Mouse (Mus musculus): Measurements from ENCODE around the gene Acbd4. TPM values are rescaled to one million over a fixed set of nuclear protein-coding genes. Genes with fewer than 3 reads are reported as not detected.
A peak's percentile ranks its signal among the peaks of the same experiment; 100 is the strongest.

Acbd4 gene
- polyA plus RNA-seq, 1 experiment from 2014 or later, result 17.4 TPM

DNA sequence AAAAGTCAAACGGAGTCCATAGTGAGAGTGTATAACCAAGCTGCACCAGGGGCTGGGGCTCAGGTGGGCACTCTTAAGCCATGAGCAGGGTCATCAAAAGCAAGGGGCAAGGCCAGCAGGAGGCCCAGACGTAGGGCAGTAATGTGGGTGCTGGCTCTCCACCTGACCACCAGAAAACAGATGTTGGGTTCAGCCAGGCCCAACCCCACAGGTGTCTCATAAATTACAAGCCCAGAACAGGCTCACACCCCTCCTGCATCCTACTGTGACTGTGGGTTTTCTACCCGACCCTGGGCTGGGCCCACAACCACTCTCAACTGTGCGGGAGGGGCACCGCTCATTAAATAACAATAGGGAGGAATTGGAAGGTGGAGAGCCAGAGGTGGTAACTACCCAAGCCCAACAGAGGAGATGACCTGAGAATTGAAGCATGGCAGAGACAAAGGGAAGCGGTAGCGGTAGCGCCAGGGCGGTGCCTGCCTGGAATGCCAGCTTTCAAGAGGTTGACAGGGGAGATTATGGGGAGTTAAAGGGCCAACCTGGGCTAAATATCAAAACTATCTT, 6.3 kb upstream of the Acbd4 start:
- no peak overlapping the region for H3K4me2 ChIP-seq (replicated peaks)
- no peak overlapping the region for H3K9ac ChIP-seq
- H3K36me3 ChIP-seq, result no peaks in the 10 kb centered on the region
- 70% methylated on average over 9 of the region's 9 CpGs for WGBS
- no peaks in the 10 kb centered on the region for H3K9me3 ChIP-seq
- H3K4me1 ChIP-seq (replicated peaks), result peaks cover 21% of the 10 kb centered on the region
- no peaks in the 10 kb centered on the region for H3K27me3 ChIP-seq (replicated peaks)
- no peak for ATAC-seq
- H3K4me3 ChIP-seq (replicated peaks), result no peak overlapping the region
- 0 out of 2 replicates have a peak overlapping the region, but pooled peaks have one; percentile 14 for H3K27ac ChIP-seq

GRCm38 (mm10) chr11:103095801-103096200, 5.7 kb upstream of the Acbd4 start:
- no peaks in the 10 kb centered on the region for H3K36me3 ChIP-seq
- H3K9ac ChIP-seq, result no peak overlapping the region
- H3K4me2 ChIP-seq (replicated peaks), result no peak overlapping the region
- no peak for ATAC-seq
- H3K9me3 ChIP-seq, result no peaks in the 10 kb centered on the region
- H3K4me3 ChIP-seq (replicated peaks), result no peak overlapping the region
- H3K27me3 ChIP-seq (replicated peaks), result 0 out of 2 replicates have a peak, but pooled peaks cover 3% of the 10 kb centered on the region
- 83% methylated on average over 6 of the region's 6 CpGs for WGBS
- no peak overlapping the region for H3K27ac ChIP-seq
- H3K4me1 ChIP-seq (replicated peaks), result peaks cover 21% of the 10 kb centered on the region

GRCm38 (mm10) chr11:103096979-103097894, 4.2 kb upstream of the Acbd4 start:
- H3K27me3 ChIP-seq (replicated peaks), result peaks cover 9% of the 10 kb centered on the region; the same call in 1 of the 2 replicates
- 0 out of 2 replicates have a peak, but pooled peaks have one; percentile 11 for ATAC-seq
- no peaks in the 10 kb centered on the region for H3K9me3 ChIP-seq
- H3K4me3 ChIP-seq (replicated peaks), result no peak overlapping the region
- peak overlapping the region; percentile 43 for H3K4me2 ChIP-seq (replicated peaks)
- peak overlapping the region; percentile 22; the same call in 1 of the 2 replicates for H3K27ac ChIP-seq
- H3K36me3 ChIP-seq, result no peaks in the 10 kb centered on the region
- H3K9ac ChIP-seq, result no peak overlapping the region
- WGBS, result 16% methylated on average over 22 of the region's 22 CpGs
- peaks cover 30% of the 10 kb centered on the region for H3K4me1 ChIP-seq (replicated peaks)

DNA sequence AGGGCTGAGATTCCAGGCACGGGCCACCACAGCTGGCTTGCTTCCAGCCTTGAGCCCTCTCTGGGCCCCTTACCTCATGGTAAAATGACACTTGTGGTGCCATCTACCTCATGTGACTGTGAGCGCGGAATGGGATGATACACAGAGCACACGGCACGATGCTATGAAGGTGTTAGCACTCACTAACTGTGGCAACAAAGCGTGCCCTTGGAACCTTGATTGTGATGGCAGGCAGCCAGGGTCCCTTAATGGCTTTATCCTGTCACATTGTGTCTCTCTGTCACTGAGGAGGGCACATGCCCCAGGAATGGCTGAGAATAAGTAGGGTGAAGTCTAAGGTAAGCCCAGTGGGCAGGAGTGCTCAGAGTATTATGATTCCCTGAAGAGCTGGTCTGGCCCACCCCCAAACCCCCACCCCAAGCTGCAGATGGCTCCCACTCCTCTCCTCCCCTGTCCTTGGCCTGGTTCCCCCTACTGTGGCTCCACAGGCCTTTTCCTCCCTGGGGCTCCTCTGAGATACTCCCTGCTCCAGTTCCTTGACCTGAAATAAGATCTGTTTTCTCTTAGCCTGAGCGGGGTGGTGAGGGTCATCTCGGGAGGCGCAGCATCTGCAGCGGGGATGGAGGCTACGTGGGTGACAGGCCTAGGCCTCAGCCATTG, 2.8 kb upstream of the Acbd4 start:
- H3K4me1 ChIP-seq (replicated peaks), result peaks cover 33% of the 10 kb centered on the region

GRCm38 (mm10) chr11:103099352-103099940, 2.0 kb upstream of the Acbd4 start:
- ATAC-seq, result no peak

More for the DNA sequence above, 2.8 kb upstream of the Acbd4 start:
- Histone ChIP-seq H3K36me3 (no peaks in the 10 kb centered on the region), H3K4me3 (replicated peaks) (no peak overlapping the region), H3K4me2 (replicated peaks) (no peak overlapping the region), H3K9me3 (no peaks in the 10 kb centered on the region), H3K27ac (no peak overlapping the region), H3K27me3 (replicated peaks) (peaks cover 9% of the 10 kb centered on the region; the same call in 1 of the 2 replicates), H3K9ac (no peak overlapping the region)
- no peak for ATAC-seq
- 77% methylated on average over 11 of the region's 11 CpGs for WGBS

GRCm38 (mm10) chr11:103100361-103100760, 1.1 kb upstream of the Acbd4 start:
- H3K9ac ChIP-seq, result no peak overlapping the region

More at GRCm38 (mm10) chr11:103099352-103099940, 2.0 kb upstream of the Acbd4 start:
- 67% methylated on average over 12 of the region's 12 CpGs for WGBS
- H3K36me3 ChIP-seq, result no peaks in the 10 kb centered on the region
- no peak overlapping the region for H3K4me2 ChIP-seq (replicated peaks)
- no peak overlapping the region for H3K9ac ChIP-seq
- H3K27ac ChIP-seq, result no peak overlapping the region
- peaks cover 9% of the 10 kb centered on the region; the same call in 1 of the 2 replicates for H3K27me3 ChIP-seq (replicated peaks)
- H3K4me1 ChIP-seq (replicated peaks), result peaks cover 29% of the 10 kb centered on the region
- H3K4me3 ChIP-seq (replicated peaks), result no peak overlapping the region
- no peaks in the 10 kb centered on the region for H3K9me3 ChIP-seq

DNA sequence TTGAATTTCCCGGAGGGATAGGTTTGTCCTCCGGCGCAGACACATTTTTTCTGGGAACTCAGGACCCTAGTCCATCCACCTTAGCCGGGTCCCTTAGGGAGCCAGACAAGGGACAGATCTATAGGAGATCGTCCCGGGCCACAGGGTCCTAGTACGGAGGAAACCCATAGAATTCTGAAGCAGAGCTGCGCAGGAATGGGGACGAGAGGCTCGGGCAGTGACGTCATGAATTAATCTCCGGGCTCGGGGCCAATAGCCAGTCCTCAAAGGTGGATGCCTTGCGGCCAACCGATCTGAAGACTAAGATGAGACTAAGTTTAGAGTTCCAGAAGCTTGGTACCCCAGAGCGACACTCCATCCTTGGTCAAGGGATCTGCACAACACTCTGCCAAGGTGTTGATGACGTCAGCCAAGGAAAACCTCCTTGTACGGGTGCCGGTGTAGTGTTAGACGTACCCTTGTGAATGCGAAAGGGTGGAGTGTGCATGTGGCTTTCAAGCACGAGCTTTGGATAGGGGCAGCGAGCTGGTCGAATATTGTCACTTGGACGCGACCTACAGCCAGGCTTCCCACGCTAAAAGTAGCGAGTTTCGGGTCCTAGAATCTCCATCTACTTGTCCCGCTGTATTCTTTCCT, 502 bp downstream of the Acbd4 start:
- Histone ChIP-seq H3K4me2 (replicated peaks) (peak overlapping the region; percentile 95), H3K27me3 (replicated peaks) (peaks cover 9% of the 10 kb centered on the region; the same call in 1 of the 2 replicates), H3K9ac (peak overlapping the region; percentile 61), H3K9me3 (no peaks in the 10 kb centered on the region), H3K36me3 (0 out of 2 replicates have a peak, but pooled peaks cover 3% of the 10 kb centered on the region), H3K4me3 (replicated peaks) (peak overlapping the region; percentile 59), H3K4me1 (replicated peaks) (peaks cover 34% of the 10 kb centered on the region), H3K27ac (no peak overlapping the region)
- ATAC-seq, result peak; percentile 11
- 3% methylated on average over 30 of the region's 30 CpGs for WGBS

More at GRCm38 (mm10) chr11:103100361-103100760, 1.1 kb upstream of the Acbd4 start:
- H3K27me3 ChIP-seq (replicated peaks), result peaks cover 9% of the 10 kb centered on the region; the same call in 1 of the 2 replicates
- no peak overlapping the region for H3K27ac ChIP-seq
- ATAC-seq, result no peak
- WGBS, result 73% methylated on average over 8 of the region's 8 CpGs
- no peaks in the 10 kb centered on the region for H3K9me3 ChIP-seq
- H3K4me3 ChIP-seq (replicated peaks), result no peak overlapping the region
- H3K4me2 ChIP-seq (replicated peaks), result no peak overlapping the region
- peaks cover 36% of the 10 kb centered on the region for H3K4me1 ChIP-seq (replicated peaks)
- no peaks in the 10 kb centered on the region for H3K36me3 ChIP-seq

DNA sequence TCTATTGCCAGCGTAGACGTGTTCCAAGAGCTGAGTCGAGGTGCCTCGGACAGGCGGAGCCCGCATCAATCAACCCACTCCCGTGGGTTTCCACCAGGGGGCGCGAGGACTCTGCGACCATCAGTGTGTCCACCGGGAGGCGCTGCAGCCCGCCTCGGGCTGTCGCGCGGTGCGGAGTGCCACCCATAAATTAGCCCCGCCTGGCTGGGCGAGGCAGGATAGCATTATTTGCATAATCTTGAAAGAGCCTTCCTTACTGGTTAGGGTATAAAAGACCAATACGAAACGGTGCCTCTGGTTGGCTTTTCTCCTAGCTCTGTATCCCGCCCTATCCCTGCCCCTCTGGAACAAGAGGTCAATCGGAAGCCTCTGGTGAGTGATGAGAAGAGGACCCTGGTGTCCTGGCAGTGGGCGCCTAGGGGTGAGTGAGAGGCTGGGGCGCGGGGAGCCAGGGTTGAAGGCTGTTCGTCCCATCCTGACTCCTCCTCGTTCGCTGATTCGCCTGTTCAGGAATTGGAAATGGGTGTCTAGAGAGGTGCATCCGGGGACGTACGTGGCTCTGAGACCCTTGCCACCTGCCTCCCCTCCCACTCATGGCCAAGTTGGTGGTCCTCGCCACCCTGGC, 1.4 kb downstream of the Acbd4 start:
- peaks cover 26% of the 10 kb centered on the region for H3K4me1 ChIP-seq (replicated peaks)
- peak overlapping the region; percentile 59 for H3K4me3 ChIP-seq (replicated peaks)
- 2% methylated on average over 35 of the region's 35 CpGs for WGBS
- H3K9me3 ChIP-seq, result no peaks in the 10 kb centered on the region
- 0 out of 2 replicates have a peak, but pooled peaks cover 3% of the 10 kb centered on the region for H3K36me3 ChIP-seq
- ATAC-seq, result peak; percentile 92
- H3K4me2 ChIP-seq (replicated peaks), result peak overlapping the region; percentile 95
- H3K27ac ChIP-seq, result 0 out of 2 replicates have a peak overlapping the region, but pooled peaks have one; percentile 20
- peaks cover 9% of the 10 kb centered on the region; the same call in 1 of the 2 replicates for H3K27me3 ChIP-seq (replicated peaks)
- peak overlapping the region; percentile 26 for H3K9ac ChIP-seq

DNA sequence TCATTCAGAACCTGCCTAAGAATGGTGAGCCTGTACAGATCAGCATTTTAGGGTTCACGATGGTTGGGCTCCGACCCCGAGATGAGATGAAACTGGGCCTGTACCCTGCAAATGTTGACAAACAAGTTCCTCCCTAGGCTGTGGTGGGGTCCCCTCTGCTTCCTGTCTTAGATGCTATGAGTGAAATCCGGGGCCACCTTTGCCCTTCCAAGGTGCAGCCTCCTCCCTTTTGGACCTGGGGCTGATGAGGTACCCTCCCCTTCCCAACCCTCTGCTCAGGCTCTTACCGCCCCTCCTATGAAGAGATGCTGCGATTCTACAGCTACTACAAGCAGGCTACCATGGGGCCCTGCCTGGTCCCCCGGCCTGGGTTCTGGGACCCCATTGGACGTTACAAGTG, 2.1 kb downstream of the Acbd4 start:
- Histone ChIP-seq H3K36me3 (0 out of 2 replicates have a peak, but pooled peaks cover 3% of the 10 kb centered on the region), H3K4me3 (replicated peaks) (peak overlapping the region; percentile 59), H3K9me3 (no peaks in the 10 kb centered on the region), H3K9ac (0 out of 2 replicates have a peak overlapping the region, but pooled peaks have one; percentile 8), H3K4me2 (replicated peaks) (peak overlapping the region; percentile 95), H3K4me1 (replicated peaks) (peaks cover 26% of the 10 kb centered on the region), H3K27ac (no peak overlapping the region), H3K27me3 (replicated peaks) (peaks cover 9% of the 10 kb centered on the region; the same call in 1 of the 2 replicates)
- no peak for ATAC-seq
- 55% methylated on average over 8 of the region's 8 CpGs for WGBS

- no peak overlapping the region for H3K9ac ChIP-seq
- ATAC-seq, result peak; percentile 4; the same call in 1 of the 2 replicates
- H3K9me3 ChIP-seq, result no peaks in the 10 kb centered on the region
- peaks cover 3% of the 10 kb centered on the region; the same call in 1 of the 2 replicates for H3K36me3 ChIP-seq
- WGBS, result 64% methylated on average over 7 of the region's 7 CpGs
- H3K4me3 ChIP-seq (replicated peaks), result no peak overlapping the region
- peaks cover 26% of the 10 kb centered on the region for H3K4me1 ChIP-seq (replicated peaks)
- no peak overlapping the region for H3K27ac ChIP-seq
- peak overlapping the region; percentile 31 for H3K4me2 ChIP-seq (replicated peaks)
- H3K27me3 ChIP-seq (replicated peaks), result peaks cover 9% of the 10 kb centered on the region; the same call in 1 of the 2 replicates
Observed at GRCm38 (mm10) chr11:103104469-103104868, 3.0 kb downstream of the Acbd4 start.

All from intestine, embryonic 15.5 days (tissue).